In the genomic region with DNA sequence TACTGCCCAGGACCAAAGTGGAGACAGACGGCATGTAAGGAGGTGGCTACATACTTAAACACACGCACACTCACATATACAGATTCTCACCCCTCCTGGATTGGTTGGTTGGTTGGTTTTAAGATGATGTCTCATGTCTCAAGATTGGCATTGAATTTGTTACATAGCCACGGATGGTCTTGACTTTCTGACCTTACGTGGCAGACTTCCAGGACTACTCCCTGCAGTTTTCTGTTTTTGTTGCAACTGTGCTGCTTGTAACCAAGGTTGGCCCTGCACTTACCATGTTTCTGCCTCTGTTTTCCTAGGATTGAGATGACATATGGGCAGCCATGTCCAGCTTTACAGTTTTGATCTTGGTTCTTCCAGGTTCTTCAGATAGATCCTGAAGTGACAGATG, we compare ENCODE assay signal across 19 mouse cellular contexts. TPM values are rescaled to one million over a fixed set of nuclear protein-coding genes. Genes with fewer than 3 reads are reported as not detected.
"Had no signal": no experiment of that assay in that cellular context is flagged by ENCODE, and none has a peak within 500 bp of the region (broad histone marks: within the 10 kb centered on the region; RNA-seq: fewer than 3 reads in every experiment).

No protein-coding gene starts in this region.

- H3K27me3 ChIP-seq: neural tube, embryonic 13.5 days; neural tube, embryonic 15.5 days had no signal

- H3K4me2 ChIP-seq: lung, embryonic 14.5 days; neural tube, embryonic 13.5 days; neural tube, embryonic 15.5 days had no signal

- DNase-seq: lung, adult 18-20 months; lung, embryonic 14.5 days; lung, postnatal 10 days; lung, postnatal 4 days; midbrain, embryonic 14.5 days; retina, postnatal 1 day; right cerebral cortex, adult 18-20 months; right cerebral cortex, postnatal 25 days; right cerebral cortex, postnatal 4 days; spleen, adult 18-20 months; thymus, adult 18-20 months; thymus, postnatal 14 days; thymus, postnatal 36 days had no signal

- H3K9ac ChIP-seq: lung, embryonic 14.5 days; neural tube, embryonic 13.5 days; neural tube, embryonic 15.5 days had no signal

- H3K9me3 ChIP-seq: midbrain, embryonic 10.5 days; neural tube, embryonic 13.5 days; neural tube, embryonic 15.5 days had no signal

- ATAC-seq: midbrain, embryonic 16.5 days had no signal

- H3K4me3 ChIP-seq: midbrain, embryonic 10.5 days; myocyte; neural tube, embryonic 13.5 days; neural tube, embryonic 15.5 days had no signal

- H3K27ac ChIP-seq: midbrain, embryonic 10.5 days; neural tube, embryonic 13.5 days; neural tube, embryonic 15.5 days had no signal

RNA-seq across cellular contexts. Expression of gene Ptafr, which starts 22.5 kb away (rescaled TPM):
- total RNA-seq: megakaryocyte-erythroid progenitor cell, adult 5-6 weeks had no signal
- polyA plus RNA-seq: myocyte had no signal
